Mouse (Mus musculus) CH12.LX (cell line): ENCODE results near the gene Zfp277.

Experiments
- CTCF ChIP-seq, 2 experiments: IDR thresholded peaks in 1 of 2; conservative IDR thresholded peaks in 1 of 2; 2 replicates each; pipeline ENCODE4 v1.5.1; 2011 to 2012; ENCODE audit warnings: low read depth in 2 of 2, low read length in 2 of 2, improper control_type of control experiment in 1 of 2, inconsistent platforms in 1 of 2, mild to moderate bottlenecking in 1 of 2, moderate library complexity in 1 of 2
- POLR2A ChIP-seq: IDR thresholded peaks from 2 replicates; pipeline ENCODE4 v1.6.1; 2011; ENCODE audit warnings: low read depth, mild to moderate bottlenecking, improper control_type of control experiment, low read length
- TCF12 ChIP-seq: IDR thresholded peaks from 2 replicates; pipeline ENCODE4 v1.6.1; 2014; ENCODE audit warnings: low read depth, mild to moderate bottlenecking, inconsistent platforms, low read length, improper control_type of control experiment
- ZKSCAN1 ChIP-seq: IDR thresholded peaks from 2 replicates; pipeline ENCODE4 v1.6.1; 2012; ENCODE audit warnings: low read depth, inconsistent platforms, low read length, improper control_type of control experiment, borderline replicate concordance
- ZMIZ1 ChIP-seq: IDR thresholded peaks from 2 replicates; pipeline ENCODE4 v1.6.1; 2012; ENCODE audit warnings: low read depth, mild to moderate bottlenecking, inconsistent platforms, low read length, improper control_type of control experiment
- ZNF384 ChIP-seq: IDR thresholded peaks from 2 replicates; pipeline ENCODE4 v1.6.1; 2012; ENCODE audit warnings: low read depth, low read length, improper control_type of control experiment, inconsistent platforms

DNA sequence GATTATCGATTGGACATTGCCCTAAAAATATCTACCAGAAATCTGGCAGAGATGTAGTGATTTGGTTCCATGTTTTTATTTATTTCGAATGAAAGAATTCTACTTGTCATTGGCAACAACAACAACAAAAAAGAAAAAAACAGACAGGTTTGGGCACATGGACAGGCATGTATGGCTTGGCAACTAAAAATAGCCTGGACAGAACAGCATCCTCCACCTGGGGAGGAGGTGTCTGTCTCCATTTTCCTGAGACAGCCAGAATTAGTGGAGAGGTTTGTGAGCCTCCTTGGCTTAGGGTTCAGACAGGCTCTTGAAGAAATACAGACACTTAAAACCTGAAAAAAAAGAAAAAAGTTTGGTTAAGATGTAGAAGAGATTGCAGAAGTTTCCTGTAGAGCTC is 10.8 kb upstream of the Zfp277 start:
- no peak for TF ChIP-seq ZKSCAN1
- no peak for TF ChIP-seq ZNF384
- no peak for TF ChIP-seq POLR2A
- no peak for TF ChIP-seq ZMIZ1
- TF ChIP-seq CTCF (conservative IDR thresholded peaks at IDR 0.05 in 1 of 2, IDR thresholded peaks at IDR 0.05 in 1 of 2; ENCODE audit: low read depth in 2 of 2, low read length in 2 of 2) = no peak
- no peak for TF ChIP-seq TCF12
